Mouse (Mus musculus) lung, adult 18-20 months (tissue): ENCODE data around the gene Alkbh2.

Source experiments
- DNase-seq, 2 experiments: peaks; one replicate each; pipeline ENCODE4 v3.0.0; 2022; ENCODE audit warnings: mixed read lengths in 2 of 2

Alkbh2 gene

GRCm38 (mm10) chr5:114100390-114101099 is 27.5 kb downstream of the Alkbh2 start:
- DNase-seq: no peak

- DNase-seq: peak; percentile 88 to 91
These were observed 28.2 kb downstream of the Alkbh2 start for GRCm38 (mm10) chr5:114099709-114100389.

- DNase-seq: peak; percentile 57 to 75
These were observed 36.8 kb downstream of the Alkbh2 start, which contains the start of gene Svop for GRCm38 (mm10) chr5:114091057-114091807. Gene Svop (minus strand): TSS chr5:114091570.

- no peak for DNase-seq
These were observed 37.5 kb downstream of the Alkbh2 start for GRCm38 (mm10) chr5:114090421-114091013.

- DNase-seq: no peak
These were observed 40.0 kb downstream of the Alkbh2 start for GRCm38 (mm10) chr5:114087875-114088480.

GRCm38 (mm10) chr5:114085501-114085900 is 42.5 kb downstream of the Alkbh2 start:
- DNase-seq: no peak

- no peak for DNase-seq
These were observed 51.0 kb downstream of the Alkbh2 start for GRCm38 (mm10) chr5:114077009-114077408.
